In the genomic region with DNA sequence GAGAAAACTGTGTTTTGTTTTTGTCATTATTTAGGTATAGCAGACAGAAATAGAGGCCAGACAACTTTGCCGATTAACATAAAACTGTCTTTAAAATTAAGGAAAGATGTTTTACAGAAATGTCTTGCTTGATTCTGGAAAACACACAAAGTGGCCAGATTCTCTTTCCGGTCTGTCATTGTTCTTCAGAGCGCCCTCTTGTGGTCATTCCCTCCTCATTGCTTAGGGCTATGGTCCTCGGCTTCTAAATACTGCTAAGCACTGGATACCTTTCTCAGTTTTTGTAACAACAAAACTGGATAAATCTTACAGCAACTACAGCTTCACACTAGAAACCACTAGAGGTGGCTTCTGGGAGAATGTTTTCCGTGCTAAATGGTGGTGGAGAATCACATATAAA, we compare ENCODE assay signal across 8 mouse cellular contexts.
A peak's percentile ranks its signal among the peaks of the same experiment; 100 is the strongest.
DNase-seq lines count a peak whose midpoint lies in the region; ATAC-seq and TF ChIP-seq lines count a peak whose summit lies in the region.

No protein-coding gene starts in this region.

- H3K36me3 ChIP-seq in hindbrain, embryonic 11.5 days (ENCODE audit: control insufficient read depth, insufficient read depth, low read length) = no peaks in the 10 kb centered on the region
- H3K36me3 ChIP-seq in hindbrain, embryonic 16.5 days (ENCODE audit: control insufficient read depth, insufficient read depth, low read length) = no peaks in the 10 kb centered on the region
- H3K36me3 ChIP-seq in MEL (ENCODE audit: control insufficient read depth in 1 of 2, insufficient read depth in 2 of 2, low read length in 2 of 2) = no peaks in the 10 kb centered on the region

- DNase-seq in hindbrain, embryonic 11.5 days (ENCODE audit: low spot score) = peak; percentile 78
- peak; percentile 12 for DNase-seq in MEL (ENCODE audit: low read depth, low spot score)
- DNase-seq in cerebellum, adult 8-10 months = peak; percentile 14
- peak; percentile 47 to 67 for DNase-seq in heart, postnatal 14 days
- DNase-seq in left cerebral cortex, postnatal 4 days = peak; percentile 61
- DNase-seq in retina, embryonic 14.5 days (ENCODE audit: low spot score) = peak; percentile 77

- ATAC-seq in hindbrain, embryonic 11.5 days (ENCODE audit: low FRiP score) = no peak
- no peak for ATAC-seq in hindbrain, embryonic 16.5 days
- ATAC-seq in megakaryocyte-erythroid progenitor cell, adult 5-6 weeks (replicated peaks; ENCODE audit: low FRiP score, low TSS enrichment, poor library complexity, severe bottlenecking) = no peak

- H3K9ac ChIP-seq in hindbrain, embryonic 11.5 days (ENCODE audit: low read depth, low read length) = no peak overlapping the region
- no peak overlapping the region for H3K9ac ChIP-seq in hindbrain, embryonic 16.5 days (ENCODE audit: low read depth, low read length)
- H3K9ac ChIP-seq in MEL (ENCODE audit: control insufficient read depth, low read depth, low read length, poor library complexity, severe bottlenecking) = no peak overlapping the region

- no peak for TF ChIP-seq POLR2A in MEL (IDR thresholded peaks at IDR 0.05; ENCODE audit: control insufficient read depth in 1 of 2, insufficient read depth in 1 of 2, low read depth in 1 of 2, low read length in 2 of 2, poor library complexity in 1 of 2)

- no peak overlapping the region for H3K27ac ChIP-seq in hindbrain, embryonic 11.5 days (ENCODE audit: low read depth, low read length)
- no peak overlapping the region for H3K27ac ChIP-seq in hindbrain, embryonic 16.5 days (ENCODE audit: low read depth, low read length)
- no peak overlapping the region for H3K27ac ChIP-seq in MEL (ENCODE audit: control insufficient read depth, low read depth, low read length)

- peak; percentile 19 to 40 (median 30); a peak in 5 of 6 replicates for TF ChIP-seq CTCF in MEL (IDR thresholded peaks at IDR 0.05 in 2 of 3, conservative IDR thresholded peaks at IDR 0.05 in 1 of 3; ENCODE audit: control insufficient read depth in 1 of 3, insufficient read depth in 1 of 3, low read depth in 2 of 3, low read length in 3 of 3, poor library complexity in 1 of 3, severe bottlenecking in 1 of 3)

- H3K4me3 ChIP-seq in hindbrain, embryonic 11.5 days (ENCODE audit: low read depth, low read length) = no peak overlapping the region
- H3K4me3 ChIP-seq in hindbrain, embryonic 16.5 days (ENCODE audit: low read length) = no peak overlapping the region
- H3K4me3 ChIP-seq in MEL (ENCODE audit: control insufficient read depth in 1 of 2, insufficient read depth in 1 of 2, low read depth in 2 of 2, low read length in 2 of 2) = no peak overlapping the region

- H3K4me2 ChIP-seq in hindbrain, embryonic 11.5 days (replicated peaks; ENCODE audit: low read depth, low read length) = no peak overlapping the region
- H3K4me2 ChIP-seq in hindbrain, embryonic 16.5 days (ENCODE audit: low read length) = no peak overlapping the region

- H3K27me3 ChIP-seq in hindbrain, embryonic 11.5 days (ENCODE audit: control insufficient read depth, insufficient read depth, low read length) = no peaks in the 10 kb centered on the region
- no peaks in the 10 kb centered on the region for H3K27me3 ChIP-seq in hindbrain, embryonic 16.5 days (replicated peaks; ENCODE audit: control insufficient read depth, insufficient read depth, low read length)
- no peaks in the 10 kb centered on the region for H3K27me3 ChIP-seq in MEL (ENCODE audit: control insufficient read depth in 1 of 2, insufficient read depth in 2 of 2, low read length in 2 of 2)

- H3K4me1 ChIP-seq in hindbrain, embryonic 11.5 days (replicated peaks; ENCODE audit: control insufficient read depth, insufficient read depth, low read length) = no peaks in the 10 kb centered on the region
- no peaks in the 10 kb centered on the region for H3K4me1 ChIP-seq in hindbrain, embryonic 16.5 days (ENCODE audit: control insufficient read depth, insufficient read depth, low read depth, low read length)
- no peaks in the 10 kb centered on the region for H3K4me1 ChIP-seq in MEL (ENCODE audit: control insufficient read depth in 1 of 2, insufficient read depth in 2 of 2, low read length in 2 of 2)

- TF ChIP-seq EP300 in MEL (IDR thresholded peaks at IDR 0.05; ENCODE audit: low read depth in 1 of 2, low read length in 2 of 2) = no peak

- WGBS in hindbrain, embryonic 11.5 days = 42% methylated on average over 5 of the region's 5 CpGs
- WGBS in hindbrain, embryonic 16.5 days = 33% methylated on average over 5 of the region's 5 CpGs

- intact Hi-C loops in heart, postnatal 14 days (cut with DNase I) = loop anchor here (1.0 kb wide), 1 partner anchor 1116 kb away; no protein-coding TSS in a partner anchor
- intact Hi-C loops in left cerebral cortex, postnatal 4 days (cut with DNase I) = no loop called here

- no peaks in the 10 kb centered on the region for H3K79me2 ChIP-seq in MEL (ENCODE audit: control insufficient read depth, insufficient read depth, low read length, poor library complexity)

- no peak for TF ChIP-seq RAD21 in MEL (IDR thresholded peaks at IDR 0.05; ENCODE audit: low read depth, low read length)

- no peaks in the 10 kb centered on the region for H3K9me3 ChIP-seq in hindbrain, embryonic 11.5 days (ENCODE audit: control insufficient read depth, low read length)
- no peaks in the 10 kb centered on the region for H3K9me3 ChIP-seq in hindbrain, embryonic 16.5 days (ENCODE audit: control insufficient read depth, low read length)
- H3K9me3 ChIP-seq in MEL (replicated peaks; ENCODE audit: insufficient read depth, low read length) = no peaks in the 10 kb centered on the region

TF ChIP-seq in MEL, 35 proteins besides CTCF, POLR2A, EP300 and RAD21:
- no peak for TF ChIP-seq BHLHE40 (IDR thresholded peaks at IDR 0.05; ENCODE audit: borderline replicate concordance, low read depth, low read length)
- no peak for TF ChIP-seq MAX (IDR thresholded peaks at IDR 0.05; ENCODE audit: low read length)
- TF ChIP-seq ZKSCAN1 (IDR thresholded peaks at IDR 0.05; ENCODE audit: low read depth, low read length) = no peak
- TF ChIP-seq MXI1 (IDR thresholded peaks at IDR 0.05; ENCODE audit: low read depth, low read length) = no peak
- TF ChIP-seq ETS1 (IDR thresholded peaks at IDR 0.05; ENCODE audit: low read depth, low read length) = no peak
- TF ChIP-seq GABPA (IDR thresholded peaks at IDR 0.05; ENCODE audit: low read depth, low read length) = no peak

Comparison
In these comparisons a context has a peak if more than half of its experiments do, and no peak if none do; other contexts are left out.
1. DNase-seq: peak in every context shown above with its lines; median percentile 78 in hindbrain, embryonic 11.5 days; 77 in retina, embryonic 14.5 days; 61 in left cerebral cortex, postnatal 4 days; 57 in heart, postnatal 14 days; 14 in cerebellum, adult 8-10 months; 12 in MEL.